In the genomic region with DNA sequence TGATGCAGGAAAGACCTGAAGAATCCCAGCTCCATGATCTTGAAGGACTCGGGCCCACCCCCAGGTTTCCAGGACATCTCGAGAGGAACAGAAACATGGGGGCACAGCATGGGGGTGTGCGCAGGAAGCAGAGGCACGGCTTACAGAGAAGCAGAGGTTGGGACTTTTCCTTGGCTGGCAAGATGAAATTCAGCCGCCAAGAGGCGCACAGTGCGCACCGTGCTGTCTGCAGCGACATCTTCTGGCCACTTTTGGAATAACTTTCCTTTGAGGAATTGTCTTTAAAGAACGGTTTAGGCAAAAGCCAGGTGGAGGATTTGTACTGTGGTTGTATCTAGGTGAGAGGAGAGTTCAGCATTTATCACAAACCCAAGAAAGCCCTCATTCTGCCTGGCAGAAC, we compare ENCODE assay signal across 8 mouse cellular contexts. TPM values are rescaled to one million over a fixed set of nuclear protein-coding genes. Genes with fewer than 3 reads are reported as not detected.
DNase-seq lines count a peak whose midpoint lies in the region; ATAC-seq and TF ChIP-seq lines count a peak whose summit lies in the region.

No protein-coding gene starts in this region.

- no peaks in the 10 kb centered on the region for H3K9me3 ChIP-seq in embryonic facial prominence, embryonic 10.5 days
- H3K9me3 ChIP-seq in limb, embryonic 15.5 days = no peaks in the 10 kb centered on the region
- H3K9me3 ChIP-seq in midbrain, postnatal 0 days (ENCODE audit: low read length) = no peaks in the 10 kb centered on the region

- no peaks in the 10 kb centered on the region for H3K36me3 ChIP-seq in embryonic facial prominence, embryonic 10.5 days (replicated peaks)
- no peaks in the 10 kb centered on the region for H3K36me3 ChIP-seq in limb, embryonic 15.5 days
- H3K36me3 ChIP-seq in midbrain, postnatal 0 days (ENCODE audit: insufficient read depth, low read length) = no peaks in the 10 kb centered on the region

- TF ChIP-seq CTCF in midbrain, postnatal 0 days (IDR thresholded peaks at IDR 0.05) = peak; percentile 99

- peaks cover 11% of the 10 kb centered on the region; the same call in 1 of the 2 replicates for H3K4me1 ChIP-seq in embryonic facial prominence, embryonic 10.5 days
- H3K4me1 ChIP-seq in limb, embryonic 15.5 days = peaks cover 7% of the 10 kb centered on the region; the same call in 1 of the 2 replicates
- no peaks in the 10 kb centered on the region for H3K4me1 ChIP-seq in midbrain, postnatal 0 days (ENCODE audit: insufficient read depth, low read length)

- H3K27me3 ChIP-seq in embryonic facial prominence, embryonic 10.5 days (replicated peaks; ENCODE audit: low read depth, poor library complexity, severe bottlenecking) = peaks cover 10% of the 10 kb centered on the region
- H3K27me3 ChIP-seq in limb, embryonic 15.5 days = 0 out of 2 replicates have a peak, but pooled peaks cover 1% of the 10 kb centered on the region
- H3K27me3 ChIP-seq in midbrain, postnatal 0 days (ENCODE audit: insufficient read depth, low read length) = no peaks in the 10 kb centered on the region

- ATAC-seq in limb, embryonic 15.5 days (ENCODE audit: insufficient number of reproducible peaks, low FRiP score, low TSS enrichment, low read depth) = peak; percentile 42; the same call in 1 of the 2 replicates
- ATAC-seq in midbrain, postnatal 0 days (ENCODE audit: low FRiP score) = peak; percentile 75

- peak; percentile 88 for DNase-seq in B cell, adult 2 months
- DNase-seq in adrenal gland, postnatal 25 days = peak; percentile 64
- DNase-seq in embryonic facial prominence, embryonic 10.5 days (ENCODE audit: low spot score) = peak; percentile 81
- DNase-seq in heart, adult 8-10 months (ENCODE audit: low spot score) = peak; percentile 85
- peak; percentile 87 for DNase-seq in kidney, adult 9 months
- DNase-seq in midbrain, postnatal 0 days (ENCODE audit: low spot score) = peak; percentile 89
- DNase-seq in spleen, postnatal 36 days (ENCODE audit: low spot score in 2 of 2) = peak; percentile 66 to 69

- no peak overlapping the region for H3K4me2 ChIP-seq in limb, embryonic 15.5 days
- no peak overlapping the region for H3K4me2 ChIP-seq in midbrain, postnatal 0 days (ENCODE audit: low read depth, low read length, poor library complexity, severe bottlenecking)

- no peak overlapping the region for H3K9ac ChIP-seq in limb, embryonic 15.5 days
- H3K9ac ChIP-seq in midbrain, postnatal 0 days (replicated peaks; ENCODE audit: low read length, poor library complexity, severe bottlenecking) = no peak overlapping the region

- WGBS in embryonic facial prominence, embryonic 10.5 days = 2% methylated on average over 10 of the region's 10 CpGs
- 1% methylated on average over 10 of the region's 10 CpGs for WGBS in limb, embryonic 15.5 days
- 1% methylated on average over 10 of the region's 10 CpGs for WGBS in midbrain, postnatal 0 days

- peak overlapping the region; percentile 23; the same call in 1 of the 2 replicates for H3K4me3 ChIP-seq in embryonic facial prominence, embryonic 10.5 days
- no peak overlapping the region for H3K4me3 ChIP-seq in limb, embryonic 15.5 days
- no peak overlapping the region for H3K4me3 ChIP-seq in midbrain, postnatal 0 days (ENCODE audit: low read depth, low read length)

- H3K27ac ChIP-seq in embryonic facial prominence, embryonic 10.5 days (replicated peaks) = no peak overlapping the region
- no peak overlapping the region for H3K27ac ChIP-seq in limb, embryonic 15.5 days
- no peak overlapping the region for H3K27ac ChIP-seq in midbrain, postnatal 0 days (ENCODE audit: low read depth, low read length)

RNA-seq across cellular contexts. Expression of a gene that starts 6.6 kb away (rescaled TPM):
- 74.3 and 77.9 TPM in 2 replicates for total RNA-seq in adrenal gland, postnatal 25 days (2021)
- 44.6 and 55.2 TPM in 2 replicates for polyA plus RNA-seq in embryonic facial prominence, embryonic 10.5 days (2016; fragmentation: Nextera tagmentation; extraction: Ambion mirVana)
- total RNA-seq in heart, adult 8-10 months (2022) = 10 to 100 TPM; 27.4 to 65.8 (median 39.3) TPM
- polyA plus RNA-seq in limb, embryonic 15.5 days (2015; fragmentation: Nextera tagmentation; extraction: Ambion mirVana) = 139 and 155 TPM in 2 replicates
- 40.8 and 51.4 TPM in 2 replicates for total RNA-seq in midbrain, postnatal 0 days (2014; rRNA removed)
- polyA plus RNA-seq in midbrain, postnatal 0 days (2015; fragmentation: Nextera tagmentation; extraction: Ambion mirVana) = 74.6 and 77.3 TPM in 2 replicates
